14 mouse cellular contexts compared by ENCODE assay signal in the genomic region with DNA sequence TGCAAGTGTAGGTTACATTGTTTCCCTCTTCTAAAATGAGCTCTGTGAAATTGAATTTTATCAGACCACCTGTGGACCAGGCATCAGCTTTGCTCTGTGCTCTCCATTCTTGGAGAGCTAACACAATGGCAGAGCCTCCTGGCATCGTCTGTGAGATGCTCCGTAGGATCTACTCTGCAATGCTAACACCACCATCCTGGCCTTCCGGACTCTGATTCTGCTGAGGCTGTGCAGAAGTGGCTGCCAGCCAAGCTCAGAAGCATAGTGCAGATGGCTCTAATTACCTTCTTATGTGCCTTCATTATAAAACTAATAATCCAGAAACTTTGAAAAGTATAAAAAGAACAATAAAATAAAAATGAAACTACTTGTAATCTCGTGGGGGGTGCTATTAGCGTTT. TPM values are rescaled to one million over a fixed set of nuclear protein-coding genes. Genes with fewer than 3 reads are reported as not detected.
DNase-seq lines count a peak whose midpoint lies in the region; ATAC-seq lines count a peak whose summit lies in the region.
"Had no signal": no experiment of that assay in that cellular context is flagged by ENCODE, and none has a peak within 500 bp of the region (broad histone marks: within the 10 kb centered on the region; RNA-seq: fewer than 3 reads in every experiment).

No protein-coding gene starts in this region.

- intact Hi-C loops in left cerebral cortex, postnatal 4 days (cut with DNase I), result no loop called here
- intact Hi-C loops in heart, postnatal 36 days (cut with DNase I), result no loop called here

- peak; percentile 57 for DNase-seq in left cerebral cortex, postnatal 4 days
- DNase-seq in left cerebral cortex, adult 11 months (ENCODE audit: low spot score), result no peak
- peak; percentile 37 for DNase-seq in MN1 (ENCODE audit: low spot score)
- peak; percentile 76 to 87 for DNase-seq in cerebellum, postnatal 14 days
- no peak for DNase-seq in heart, postnatal 36 days
- DNase-seq in retina, postnatal 1 day, result no peak
- DNase-seq in right cerebral cortex, adult 2 months (ENCODE audit: low spot score in 2 of 2), result no peak
- DNase-seq: adrenal gland, postnatal 10 days; gastrocnemius, postnatal 36 days; right cerebral cortex, postnatal 25 days; thymus, adult 2 months had no signal

- peak; percentile 79 for ATAC-seq in cerebellum, adult (ENCODE audit: insufficient number of reproducible peaks, low FRiP score, low TSS enrichment)
- ATAC-seq: intestine, embryonic 16.5 days had no signal

RNA-seq across cellular contexts. Expression of a gene that starts 16.2 kb away (rescaled TPM):
- 1 to 10 TPM; 1.0 to 1.2 TPM for total RNA-seq in left cerebral cortex, postnatal 4 days (2021)
- total RNA-seq in heart, postnatal 36 days (2021), result under 1 TPM; 0.11 to 0.14 TPM
- total RNA-seq: liver, adult 2 months had no signal

Comparison
In these comparisons a context has a peak if more than half of its experiments do, and no peak if none do; other contexts are left out.
1. DNase-seq: peak in left cerebral cortex, postnatal 4 days (single experiment), MN1 (single experiment) and cerebellum, postnatal 14 days (2 of 2); none in left cerebral cortex, adult 11 months (single experiment), heart, postnatal 36 days (0 of 2), retina, postnatal 1 day (single experiment) and right cerebral cortex, adult 2 months (0 of 2).